Mouse (Mus musculus): ENCODE data around the gene A930018P22Rik. TPM values are rescaled to one million over a fixed set of nuclear protein-coding genes. Genes with fewer than 3 reads are reported as not detected.
"Not testable (repeated sequence)": the region's sequence is repeated elsewhere in the genome, so short reads cannot be mapped to it uniquely, and the experiment has no call there.

Gene A930018P22Rik
- not detected in 2 replicates for polyA plus RNA-seq (2014; fragmentation: Nextera tagmentation; extraction: Ambion mirVana)

- peak within 1 kb of the TSS; percentile 74 for H3K9ac ChIP-seq
- peak within 1 kb of the TSS; percentile 62 for H3K27ac ChIP-seq (ENCODE audit: low read depth)
- H3K9me3 ChIP-seq (ENCODE audit: low read depth, low read length), result no peaks in the 10 kb centered on the region
- H3K4me1 ChIP-seq (ENCODE audit: insufficient read depth), result 0 out of 2 replicates have a peak, but pooled peaks cover 3% of the 10 kb centered on the region
- 0 out of 2 replicates have a peak, but pooled peaks cover 3% of the 10 kb centered on the region for H3K27me3 ChIP-seq (ENCODE audit: insufficient read depth, low read length)
- WGBS, result under 1% methylated on average over 74 of the region's 74 CpGs
- peak within 1 kb of the TSS; percentile 54 for H3K4me3 ChIP-seq (ENCODE audit: low read depth, low read length)
- no peak for TF ChIP-seq CTCF (IDR thresholded peaks at IDR 0.05; ENCODE audit: low read depth)
- ATAC-seq (ENCODE audit: insufficient read depth), result peak; percentile 94
- peak; percentile 97 for DNase-seq
- H3K4me2 ChIP-seq, result peak within 1 kb of the TSS; percentile 91
- no peaks in the 10 kb centered on the region for H3K36me3 ChIP-seq (ENCODE audit: insufficient read depth)
Measured at GRCm38 (mm10) chr2:104122505-104123378, at the start of gene A930018P22Rik. Gene A930018P22Rik (plus strand): TSS chr2:104122769.

GRCm38 (mm10) chr2:104078285-104078684, 44.3 kb upstream of the A930018P22Rik start:
- ATAC-seq (ENCODE audit: insufficient read depth), result 0 out of 2 replicates have a peak, but pooled peaks have one; percentile 44
- H3K27me3 ChIP-seq (ENCODE audit: insufficient read depth, low read length); H3K4me1 ChIP-seq (ENCODE audit: insufficient read depth); DNase-seq; H3K27ac ChIP-seq (ENCODE audit: low read depth); H3K9me3 ChIP-seq (ENCODE audit: low read depth, low read length); H3K9ac ChIP-seq; H3K4me3 ChIP-seq (ENCODE audit: low read depth, low read length); H3K36me3 ChIP-seq (ENCODE audit: insufficient read depth); H3K4me2 ChIP-seq: not testable (repeated sequence)
- 28% methylated on average over 4 of the region's 5 CpGs for WGBS

- H3K4me1 ChIP-seq (ENCODE audit: insufficient read depth); H3K4me2 ChIP-seq; DNase-seq; H3K36me3 ChIP-seq (ENCODE audit: insufficient read depth); H3K9ac ChIP-seq; H3K9me3 ChIP-seq (ENCODE audit: low read depth, low read length); H3K27ac ChIP-seq (ENCODE audit: low read depth); H3K27me3 ChIP-seq (ENCODE audit: insufficient read depth, low read length); H3K4me3 ChIP-seq (ENCODE audit: low read depth, low read length); ATAC-seq (ENCODE audit: insufficient read depth): not testable (repeated sequence)
- no CpG with 5 or more reads among the region's 1 CpGs for WGBS
Measured at GRCm38 (mm10) chr2:104081436-104082050, 41.0 kb upstream of the A930018P22Rik start.

GRCm38 (mm10) chr2:104082474-104082873, 40.1 kb upstream of the A930018P22Rik start:
- DNase-seq (no peak), ATAC-seq (ENCODE audit: insufficient read depth) (no peak)
- Histone ChIP-seq H3K4me2 (no peak overlapping the region), H3K9ac (no peak overlapping the region), H3K9me3 (ENCODE audit: low read depth, low read length) (no peaks in the 10 kb centered on the region), H3K27me3 (ENCODE audit: insufficient read depth, low read length) (no peaks in the 10 kb centered on the region), H3K4me1 (ENCODE audit: insufficient read depth) (no peaks in the 10 kb centered on the region), H3K4me3 (ENCODE audit: low read depth, low read length) (no peak overlapping the region), H3K27ac (ENCODE audit: low read depth) (no peak overlapping the region), H3K36me3 (ENCODE audit: insufficient read depth) (no peaks in the 10 kb centered on the region)
- TF ChIP-seq CTCF (IDR thresholded peaks at IDR 0.05; ENCODE audit: low read depth), result no peak

- H3K4me2 ChIP-seq; H3K27me3 ChIP-seq (ENCODE audit: insufficient read depth, low read length); ATAC-seq (ENCODE audit: insufficient read depth); H3K36me3 ChIP-seq (ENCODE audit: insufficient read depth); H3K9me3 ChIP-seq (ENCODE audit: low read depth, low read length); DNase-seq; H3K27ac ChIP-seq (ENCODE audit: low read depth); H3K9ac ChIP-seq; H3K4me3 ChIP-seq (ENCODE audit: low read depth, low read length); H3K4me1 ChIP-seq (ENCODE audit: insufficient read depth): not testable (repeated sequence)
Measured at GRCm38 (mm10) chr2:104084027-104084426, 38.5 kb upstream of the A930018P22Rik start.

- not testable (repeated sequence) for ATAC-seq (ENCODE audit: insufficient read depth); H3K4me1 ChIP-seq (ENCODE audit: insufficient read depth); H3K9me3 ChIP-seq (ENCODE audit: low read depth, low read length); DNase-seq; H3K36me3 ChIP-seq (ENCODE audit: insufficient read depth); H3K4me2 ChIP-seq; H3K9ac ChIP-seq; H3K4me3 ChIP-seq (ENCODE audit: low read depth, low read length); H3K27me3 ChIP-seq (ENCODE audit: insufficient read depth, low read length); H3K27ac ChIP-seq (ENCODE audit: low read depth)
- 90% methylated on average over 1 of the region's 1 CpGs for WGBS
Measured at GRCm38 (mm10) chr2:104087562-104087961, 35.0 kb upstream of the A930018P22Rik start.

- Histone ChIP-seq H3K4me2 (no peak overlapping the region), H3K9ac (no peak overlapping the region), H3K27me3 (ENCODE audit: insufficient read depth, low read length) (no peaks in the 10 kb centered on the region), H3K4me1 (ENCODE audit: insufficient read depth) (no peaks in the 10 kb centered on the region), H3K27ac (ENCODE audit: low read depth) (no peak overlapping the region), H3K9me3 (ENCODE audit: low read depth, low read length) (no peaks in the 10 kb centered on the region), H3K36me3 (ENCODE audit: insufficient read depth) (no peaks in the 10 kb centered on the region), H3K4me3 (ENCODE audit: low read depth, low read length) (no peak overlapping the region)
- no peak for DNase-seq
- no peak for TF ChIP-seq CTCF (IDR thresholded peaks at IDR 0.05; ENCODE audit: low read depth)
- ATAC-seq (ENCODE audit: insufficient read depth), result no peak
- WGBS, result 74% methylated on average over 2 of the region's 2 CpGs
Measured at GRCm38 (mm10) chr2:104093305-104093704, 29.3 kb upstream of the A930018P22Rik start.

Data from lung, embryonic 14.5 days (tissue).